Mouse (Mus musculus) gastrocnemius, adult 8-10 months (tissue): ENCODE measurements around the gene Hadha. TPM values are rescaled to one million over a fixed set of nuclear protein-coding genes. Genes with fewer than 3 reads are reported as not detected.

Experiments used
- DNase-seq, 2 experiments: peaks; one replicate each; pipeline ENCODE4 v3.0.0; 2022; ENCODE audit warnings: low spot score in 2 of 2
- total RNA-seq, 4 experiments: library from RNA; stranded (reverse); gene quantifications; 2 replicates each; pipeline ENCODE4 v1.2.4; 2022

Hadha gene
- total RNA-seq, 4 experiments from 2014 or later, result 282 to 349 (median 303) TPM

DNA sequence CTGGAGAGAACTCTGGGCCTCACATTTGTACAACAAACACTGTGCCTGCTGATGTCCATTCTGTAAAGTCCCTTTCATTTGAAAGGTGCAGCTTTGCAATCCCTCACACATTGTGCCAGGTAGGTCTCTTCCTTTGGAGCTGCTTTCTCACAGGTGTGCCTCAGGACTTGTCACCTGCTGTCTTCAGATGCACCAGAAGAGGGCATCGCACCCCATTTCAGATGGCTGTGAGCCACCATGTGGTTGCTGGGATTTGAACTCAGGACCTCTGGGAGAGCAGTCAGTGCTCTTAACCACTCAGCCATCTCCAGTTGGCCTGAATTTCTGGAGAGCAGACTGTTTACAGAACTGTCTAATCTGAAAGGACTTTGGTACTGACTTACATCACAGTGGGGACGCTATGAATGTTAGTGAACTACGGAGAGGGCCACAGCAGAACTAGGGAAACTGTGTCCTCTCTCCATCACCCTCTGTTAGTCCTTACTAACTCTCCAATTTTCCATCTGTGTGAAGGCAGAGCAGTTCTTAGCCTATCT is 42.4 kb downstream of the Hadha start:
- no peak for DNase-seq

GRCm38 (mm10) chr5:30111771-30112170 is 43.2 kb downstream of the Hadha start:
- DNase-seq, result no peak

- no peak for DNase-seq
Observed at GRCm38 (mm10) chr5:30111126-30111525, 43.8 kb downstream of the Hadha start.

DNA sequence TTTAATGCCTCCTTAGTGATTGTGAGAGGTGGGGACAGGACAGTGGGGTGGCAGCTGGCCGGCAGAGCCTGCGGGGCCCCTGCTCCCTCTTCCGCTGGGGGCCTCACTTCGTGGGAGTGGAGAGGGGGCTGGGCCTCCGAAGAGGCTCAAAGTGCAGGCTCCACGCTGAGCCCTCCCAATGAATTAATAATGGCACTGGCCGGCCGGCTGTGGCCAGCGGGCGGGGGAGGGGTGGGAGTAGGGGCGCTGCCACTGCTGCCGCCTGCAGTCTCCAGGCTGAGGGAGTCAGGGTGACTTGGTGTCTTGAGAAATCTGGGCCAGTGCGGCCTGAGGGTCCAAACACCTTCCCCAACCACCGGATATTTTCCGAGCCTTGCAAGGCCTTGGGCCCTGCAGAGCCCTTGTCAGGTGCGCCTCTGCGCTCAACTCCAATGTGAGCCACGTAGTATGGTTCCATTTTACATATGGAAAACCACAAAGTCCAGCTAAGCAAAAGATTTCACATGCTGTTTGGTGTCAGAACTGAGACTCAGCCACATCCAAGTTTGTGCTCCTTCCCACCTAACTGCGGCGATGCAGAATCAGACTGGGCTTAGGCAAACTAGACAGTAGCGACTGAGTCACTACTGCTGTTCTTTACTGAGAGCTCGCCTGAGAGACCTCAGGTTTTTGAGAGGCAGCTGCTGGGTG is 44.4 kb downstream of the Hadha start:
- no peak for DNase-seq

- no peak for DNase-seq
Observed at GRCm38 (mm10) chr5:30109899-30110298, 45.1 kb downstream of the Hadha start.

GRCm38 (mm10) chr5:30108233-30108632 is 46.7 kb downstream of the Hadha start:
- DNase-seq, result no peak

DNA sequence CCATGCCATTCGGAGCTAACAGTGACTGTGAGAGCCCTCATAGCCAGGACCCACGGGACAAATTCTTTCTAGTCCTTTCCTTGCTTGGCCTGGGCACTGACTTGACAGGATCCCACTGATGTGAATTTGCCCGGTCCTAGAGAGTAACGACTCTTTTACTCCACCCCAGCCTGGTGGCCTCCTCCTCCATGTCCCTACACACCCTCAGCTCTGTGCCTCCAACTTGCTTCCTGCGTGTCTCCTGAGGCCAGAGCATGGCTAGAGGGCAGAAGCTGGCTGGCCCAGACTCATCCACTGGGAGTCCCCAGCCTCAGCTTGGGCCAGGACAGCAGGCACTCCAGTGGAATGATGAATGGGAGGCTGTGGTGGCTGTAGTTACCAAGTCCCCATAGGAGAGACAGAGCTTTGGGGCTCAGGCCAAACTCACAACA is 47.3 kb downstream of the Hadha start:
- no peak for DNase-seq

DNA sequence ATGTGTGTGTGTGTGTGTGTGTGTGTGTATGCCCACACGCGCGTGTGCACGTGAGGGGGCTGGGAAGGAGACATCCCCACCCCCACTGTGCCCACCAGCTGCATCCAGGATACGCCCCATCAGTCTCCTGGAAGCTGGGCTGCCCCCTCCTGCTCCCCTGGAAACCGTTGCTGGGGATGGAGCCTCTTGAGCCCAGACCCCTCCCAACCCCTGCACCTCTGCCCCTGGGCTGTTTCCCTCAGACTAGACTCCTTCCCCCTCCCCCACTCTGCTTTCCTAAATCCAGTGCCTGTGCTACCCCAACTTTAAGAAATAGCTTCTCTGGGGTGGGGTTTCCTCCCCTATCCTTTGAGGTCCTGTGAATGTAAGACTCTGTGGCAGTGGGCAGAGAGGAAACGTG is 47.8 kb downstream of the Hadha start:
- no peak for DNase-seq

- DNase-seq, result no peak
Observed at GRCm38 (mm10) chr5:30106756-30107155, 48.2 kb downstream of the Hadha start.

- no peak for DNase-seq
Observed at GRCm38 (mm10) chr5:30105668-30106300, 49.2 kb downstream of the Hadha start, which contains the start of gene 3110082J24Rik. 3110082J24Rik (minus strand) TSS chr5:30106086.

DNA sequence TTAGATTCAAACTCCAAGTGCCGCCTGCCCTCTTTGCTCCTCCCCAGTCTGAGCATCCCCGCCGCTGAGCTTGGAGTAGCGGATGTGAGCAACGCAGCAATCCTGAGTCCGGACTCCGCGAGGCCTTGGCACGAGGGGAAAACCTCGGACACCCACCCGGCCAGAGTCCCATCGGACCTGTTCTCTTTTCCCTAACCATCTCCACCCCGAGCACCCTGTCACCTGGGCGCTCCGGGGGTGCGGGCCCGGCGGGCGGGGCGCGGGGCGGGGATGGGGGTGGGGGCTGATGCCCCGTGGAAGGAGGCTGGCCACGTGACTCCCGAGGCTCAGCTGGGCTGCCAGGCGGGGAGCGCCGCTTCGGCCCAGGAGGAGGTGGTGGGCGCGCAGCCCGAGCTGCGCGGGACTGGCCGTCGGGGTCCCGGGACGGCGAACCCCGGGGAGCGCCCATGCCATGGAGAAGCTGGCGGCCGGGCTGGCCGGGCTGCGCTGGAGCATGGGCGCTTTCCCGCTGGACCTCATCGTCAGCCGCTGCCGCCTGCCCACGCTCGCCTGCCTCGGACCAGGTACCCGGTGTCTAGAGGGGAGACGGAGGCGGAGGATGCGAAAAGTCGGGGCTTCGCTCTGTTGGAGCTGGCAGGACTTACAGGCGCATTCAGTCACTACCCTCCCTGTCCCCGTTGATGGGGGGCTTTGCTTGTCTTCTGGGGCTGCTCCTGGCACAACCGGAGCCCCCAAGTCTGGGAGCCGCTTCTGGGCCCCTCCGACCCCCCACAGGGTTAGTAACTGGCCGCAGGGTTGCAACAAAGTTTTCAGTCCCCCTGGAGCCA is 49.9 kb downstream of the Hadha start, which contains the start of gene Garem2:
TSS of gene Garem2 (plus strand) at position 321 of the 827 bp plus-strand sequence.
- no peak for DNase-seq

GRCm38 (mm10) chr5:30104339-30104738 is 50.6 kb downstream of the Hadha start:
- no peak for DNase-seq

- DNase-seq, result no peak
Observed at GRCm38 (mm10) chr5:30103340-30103739, 51.6 kb downstream of the Hadha start.

DNA sequence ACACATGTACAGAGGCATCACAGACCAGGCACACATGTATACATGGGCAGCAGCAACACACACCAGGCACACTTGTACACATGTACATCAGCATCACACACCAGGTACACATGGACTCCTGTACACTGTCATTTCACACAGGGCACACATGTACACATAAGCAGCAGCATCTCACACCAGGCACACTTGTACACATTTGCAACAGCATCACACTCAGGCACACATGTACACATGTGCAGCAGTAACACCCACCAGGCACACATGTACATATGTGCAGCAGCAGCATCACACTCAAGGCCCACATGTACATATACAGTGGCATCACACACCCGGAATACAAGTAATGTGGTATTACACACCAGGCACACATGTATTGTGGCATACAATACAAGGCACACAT is 56.7 kb downstream of the Hadha start:
- no peak for DNase-seq

GRCm38 (mm10) chr5:30095731-30096130 is 59.2 kb downstream of the Hadha start:
- DNase-seq, result no peak

DNA sequence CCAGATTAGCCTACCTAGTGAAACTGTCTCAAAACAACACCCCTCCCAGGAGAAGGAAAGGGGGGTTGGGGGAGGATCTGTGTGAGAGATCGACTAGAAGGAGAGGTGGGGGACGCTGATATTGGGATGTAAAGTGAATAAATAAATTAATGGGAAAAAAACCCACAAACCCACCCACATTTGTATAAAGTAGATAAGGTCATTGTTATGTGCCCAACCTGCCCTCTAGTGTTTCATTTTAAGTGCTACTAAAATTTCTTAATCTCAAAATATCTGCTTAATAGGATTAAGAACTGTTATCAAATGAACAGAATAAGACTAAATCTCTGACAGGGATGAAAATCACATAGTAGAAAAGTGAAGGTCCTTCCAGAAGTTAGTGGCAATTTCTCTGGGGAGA is 60.6 kb downstream of the Hadha start:
- no peak for DNase-seq

DNA sequence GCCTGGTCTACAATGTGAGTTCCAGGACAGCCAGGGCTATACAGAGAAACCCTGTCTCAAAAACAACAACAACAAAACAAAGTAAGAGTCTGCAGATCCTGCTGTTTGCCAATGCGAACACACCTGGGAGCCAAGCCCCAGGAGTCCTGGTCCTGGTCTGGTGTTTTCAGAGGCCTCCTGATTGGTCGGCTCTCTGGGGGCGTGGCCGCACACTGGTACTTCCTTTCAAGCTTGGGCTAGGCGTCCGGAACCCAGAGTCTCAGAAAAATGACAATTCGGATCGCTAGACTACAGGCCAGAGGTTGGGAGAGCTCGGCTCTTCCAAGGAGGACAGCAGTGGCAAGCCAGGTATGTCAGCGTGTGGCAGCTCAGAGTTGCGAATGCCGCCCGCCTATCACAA is 62.3 kb downstream of the Hadha start:
- no peak for DNase-seq

- peak; percentile 41 to 50 for DNase-seq
Observed at GRCm38 (mm10) chr5:30072825-30073821, 81.8 kb downstream of the Hadha start, which contains the start of gene Tyms. Tyms (minus strand) TSS chr5:30073617.

DNA sequence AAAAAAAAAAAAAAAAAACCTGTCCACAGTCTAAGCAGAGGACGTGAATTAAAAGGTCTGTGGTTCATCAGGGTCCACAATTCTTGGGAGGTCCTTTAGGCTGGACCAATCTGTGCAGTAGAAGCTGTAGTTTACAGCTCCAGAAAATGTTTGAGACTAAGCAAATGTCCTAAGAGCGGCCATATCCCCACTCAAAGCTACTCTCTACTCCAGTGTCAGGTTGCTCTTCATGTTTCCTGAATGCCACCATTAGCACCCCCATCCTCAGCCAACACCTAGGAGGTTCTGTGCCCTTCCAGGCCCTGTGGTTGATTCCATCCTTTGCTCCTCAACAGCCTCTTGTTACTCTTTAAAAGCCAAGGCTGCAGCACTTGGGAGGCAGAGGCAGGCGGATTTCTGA is 82.6 kb downstream of the Hadha start:
- DNase-seq, result no peak

GRCm38 (mm10) chr5:30071677-30072076 is 83.3 kb downstream of the Hadha start:
- no peak for DNase-seq
